Mouse (Mus musculus): ENCODE measurements around the gene Siah3. TPM values are rescaled to one million over a fixed set of nuclear protein-coding genes. Genes with fewer than 3 reads are reported as not detected.

Gene Siah3
- polyA plus RNA-seq (2012; rRNA removed), result 7.0 and 8.6 TPM in 2 replicates

DNA sequence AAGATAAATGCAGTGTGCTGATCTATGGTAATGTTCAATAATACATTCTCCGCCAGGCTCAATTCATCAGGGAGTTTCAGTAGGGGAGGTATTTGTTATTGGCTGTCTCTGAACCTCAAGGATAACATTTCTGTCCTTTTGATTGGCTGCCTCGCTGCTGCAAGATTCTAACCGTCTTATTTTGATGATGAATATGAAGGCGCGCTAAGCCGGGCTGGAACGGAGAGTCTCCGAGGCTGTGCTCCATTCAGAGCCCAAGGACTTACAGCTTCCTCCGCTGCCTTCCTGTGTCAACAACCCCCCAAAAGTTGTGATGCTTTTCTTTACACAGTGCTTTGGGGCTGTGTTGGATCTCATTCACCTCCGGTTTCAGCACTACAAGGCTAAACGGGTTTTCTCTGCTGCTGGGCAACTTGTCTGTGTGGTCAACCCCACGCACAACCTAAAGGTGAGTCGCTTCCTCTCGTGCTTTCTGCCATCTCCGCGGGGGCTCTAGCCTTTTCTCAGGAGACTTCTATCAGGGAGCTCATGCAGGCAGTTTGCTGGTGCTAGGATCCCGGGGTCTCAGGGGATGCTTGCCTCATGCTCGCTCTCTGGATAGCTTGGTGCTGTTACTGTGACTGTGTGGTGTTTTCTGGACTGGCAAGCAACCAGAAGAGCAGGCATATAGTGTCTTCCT, at the start of gene Siah3:
Gene Siah3, plus strand, starts transcription at position 240 of the 679 bp plus-strand sequence.
- peak; percentile 95 for DNase-seq (ENCODE audit: low read depth)
- TF ChIP-seq POLR2A (IDR thresholded peaks at IDR 0.05; ENCODE audit: borderline replicate concordance, extremely low read depth, insufficient read depth, insufficient read length, poor library complexity, severe bottlenecking) (no peak), CTCF (IDR thresholded peaks at IDR 0.05; ENCODE audit: borderline replicate concordance, extremely low read depth, insufficient read depth, insufficient read length) (no peak)

GRCm38 (mm10) chr14:75409772-75410171, 46.0 kb upstream of the Siah3 start:
- DNase-seq (ENCODE audit: low read depth), result no peak

DNA sequence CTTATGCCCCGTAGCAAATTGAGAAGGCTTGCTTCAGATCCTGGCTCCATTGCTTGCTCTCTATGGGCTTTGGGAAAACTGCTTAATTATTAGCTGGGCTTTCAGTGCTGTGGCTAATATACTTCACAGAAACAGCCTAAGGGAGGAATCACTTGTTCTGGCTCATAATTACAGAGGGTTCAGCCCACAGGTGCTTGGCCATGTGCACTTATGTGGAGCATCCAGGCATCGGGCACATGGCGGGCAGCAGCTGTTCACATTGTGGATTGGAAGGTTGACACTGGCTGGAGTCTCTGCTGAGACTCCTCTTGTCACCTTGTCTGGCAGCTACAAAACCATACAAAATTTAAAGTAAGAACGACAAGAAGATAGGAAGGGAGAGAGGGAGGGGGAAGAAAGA, 45.4 kb upstream of the Siah3 start:
- no peak for TF ChIP-seq POLR2A (IDR thresholded peaks at IDR 0.05; ENCODE audit: borderline replicate concordance, extremely low read depth, insufficient read depth, insufficient read length, poor library complexity, severe bottlenecking)
- TF ChIP-seq CTCF (IDR thresholded peaks at IDR 0.05; ENCODE audit: borderline replicate concordance, extremely low read depth, insufficient read depth, insufficient read length), result no peak
- no peak for DNase-seq (ENCODE audit: low read depth)

More at GRCm38 (mm10) chr14:75409772-75410171, 46.0 kb upstream of the Siah3 start:
- TF ChIP-seq CTCF (IDR thresholded peaks at IDR 0.05; ENCODE audit: borderline replicate concordance, extremely low read depth, insufficient read depth, insufficient read length), result no peak
- no peak for TF ChIP-seq POLR2A (IDR thresholded peaks at IDR 0.05; ENCODE audit: borderline replicate concordance, extremely low read depth, insufficient read depth, insufficient read length, poor library complexity, severe bottlenecking)

DNA sequence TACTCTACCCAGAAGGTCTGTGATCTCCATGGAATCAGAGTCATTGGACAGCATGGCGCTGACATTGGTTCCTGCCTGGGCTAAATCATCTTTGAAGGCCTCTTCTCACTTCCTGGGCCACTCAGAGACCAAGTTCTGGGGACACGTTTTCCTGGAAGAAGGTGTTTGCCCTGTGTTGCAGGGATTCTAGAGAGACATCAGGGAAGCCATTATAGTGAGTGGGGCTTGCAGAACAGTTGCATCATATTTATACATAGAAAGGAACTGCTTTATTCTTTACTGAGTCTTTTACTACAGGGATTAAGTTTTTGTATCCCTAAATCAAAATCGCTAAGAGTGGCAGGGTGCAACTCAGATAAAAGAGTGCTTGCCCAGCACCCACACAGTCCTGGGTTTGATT, 37.1 kb upstream of the Siah3 start:
- TF ChIP-seq CTCF (IDR thresholded peaks at IDR 0.05; ENCODE audit: borderline replicate concordance, extremely low read depth, insufficient read depth, insufficient read length) (no peak), POLR2A (IDR thresholded peaks at IDR 0.05; ENCODE audit: borderline replicate concordance, extremely low read depth, insufficient read depth, insufficient read length, poor library complexity, severe bottlenecking) (no peak)

DNA sequence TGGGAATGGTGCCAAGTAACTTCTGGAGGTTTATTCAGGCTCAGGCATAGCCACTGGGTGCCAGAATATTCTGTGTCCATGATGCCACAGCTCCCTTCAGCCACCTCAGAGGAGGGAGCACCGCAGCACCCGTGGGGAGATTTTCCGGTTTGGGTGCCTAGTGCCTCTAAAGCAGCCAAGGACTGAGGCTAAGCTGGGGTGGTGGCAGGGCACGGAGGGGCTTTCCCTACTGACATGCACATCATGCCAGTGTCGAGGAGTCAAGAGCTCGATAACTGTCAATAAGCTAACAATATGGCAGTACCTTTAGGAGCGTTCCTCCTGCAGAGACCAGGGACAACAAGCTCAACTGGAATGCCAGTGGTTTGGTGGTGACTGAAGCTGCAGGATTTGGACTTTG, 35.9 kb upstream of the Siah3 start:
- no peak for DNase-seq (ENCODE audit: low read depth)
- TF ChIP-seq CTCF (IDR thresholded peaks at IDR 0.05; ENCODE audit: borderline replicate concordance, extremely low read depth, insufficient read depth, insufficient read length) (no peak), POLR2A (IDR thresholded peaks at IDR 0.05; ENCODE audit: borderline replicate concordance, extremely low read depth, insufficient read depth, insufficient read length, poor library complexity, severe bottlenecking) (no peak)

More for the DNA sequence above, 37.1 kb upstream of the Siah3 start:
- no peak for DNase-seq (ENCODE audit: low read depth)

DNA sequence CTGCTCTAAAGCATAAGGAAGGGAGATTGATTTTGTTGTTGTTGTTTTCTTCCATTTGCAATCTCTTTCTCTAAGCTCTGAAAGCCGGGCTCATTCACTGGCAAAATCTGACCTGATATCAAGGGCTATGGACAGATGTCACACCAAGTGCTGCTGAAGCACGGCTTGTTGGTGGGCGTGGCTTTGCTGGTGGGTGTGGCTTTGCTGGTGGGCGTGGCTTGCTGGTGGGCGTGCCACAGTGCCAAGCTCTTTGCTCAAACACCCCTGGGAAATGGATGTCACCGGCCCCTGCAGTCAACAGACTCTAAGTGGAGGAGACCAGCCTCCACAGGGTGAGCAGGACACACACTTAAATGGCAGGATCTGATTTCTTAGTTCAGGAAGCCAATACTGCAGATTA, 35.0 kb upstream of the Siah3 start:
- no peak for DNase-seq (ENCODE audit: low read depth)
- TF ChIP-seq POLR2A (IDR thresholded peaks at IDR 0.05; ENCODE audit: borderline replicate concordance, extremely low read depth, insufficient read depth, insufficient read length, poor library complexity, severe bottlenecking) (no peak), CTCF (IDR thresholded peaks at IDR 0.05; ENCODE audit: borderline replicate concordance, extremely low read depth, insufficient read depth, insufficient read length) (no peak)

GRCm38 (mm10) chr14:75431173-75431786, 24.5 kb upstream of the Siah3 start:
- DNase-seq (ENCODE audit: low read depth), result peak; percentile 90

GRCm38 (mm10) chr14:75432850-75433249, 22.9 kb upstream of the Siah3 start:
- peak; percentile 82 for DNase-seq (ENCODE audit: low read depth)
- no peak for TF ChIP-seq CTCF (IDR thresholded peaks at IDR 0.05; ENCODE audit: borderline replicate concordance, extremely low read depth, insufficient read depth, insufficient read length)
- TF ChIP-seq POLR2A (IDR thresholded peaks at IDR 0.05; ENCODE audit: borderline replicate concordance, extremely low read depth, insufficient read depth, insufficient read length, poor library complexity, severe bottlenecking), result no peak

More at GRCm38 (mm10) chr14:75431173-75431786, 24.5 kb upstream of the Siah3 start:
- TF ChIP-seq CTCF (IDR thresholded peaks at IDR 0.05; ENCODE audit: borderline replicate concordance, extremely low read depth, insufficient read depth, insufficient read length) (no peak), POLR2A (IDR thresholded peaks at IDR 0.05; ENCODE audit: borderline replicate concordance, extremely low read depth, insufficient read depth, insufficient read length, poor library complexity, severe bottlenecking) (no peak)

GRCm38 (mm10) chr14:75434576-75434975, 21.2 kb upstream of the Siah3 start:
- peak; percentile 61 for DNase-seq (ENCODE audit: low read depth)
- no peak for TF ChIP-seq POLR2A (IDR thresholded peaks at IDR 0.05; ENCODE audit: borderline replicate concordance, extremely low read depth, insufficient read depth, insufficient read length, poor library complexity, severe bottlenecking)
- no peak for TF ChIP-seq CTCF (IDR thresholded peaks at IDR 0.05; ENCODE audit: borderline replicate concordance, extremely low read depth, insufficient read depth, insufficient read length)

DNA sequence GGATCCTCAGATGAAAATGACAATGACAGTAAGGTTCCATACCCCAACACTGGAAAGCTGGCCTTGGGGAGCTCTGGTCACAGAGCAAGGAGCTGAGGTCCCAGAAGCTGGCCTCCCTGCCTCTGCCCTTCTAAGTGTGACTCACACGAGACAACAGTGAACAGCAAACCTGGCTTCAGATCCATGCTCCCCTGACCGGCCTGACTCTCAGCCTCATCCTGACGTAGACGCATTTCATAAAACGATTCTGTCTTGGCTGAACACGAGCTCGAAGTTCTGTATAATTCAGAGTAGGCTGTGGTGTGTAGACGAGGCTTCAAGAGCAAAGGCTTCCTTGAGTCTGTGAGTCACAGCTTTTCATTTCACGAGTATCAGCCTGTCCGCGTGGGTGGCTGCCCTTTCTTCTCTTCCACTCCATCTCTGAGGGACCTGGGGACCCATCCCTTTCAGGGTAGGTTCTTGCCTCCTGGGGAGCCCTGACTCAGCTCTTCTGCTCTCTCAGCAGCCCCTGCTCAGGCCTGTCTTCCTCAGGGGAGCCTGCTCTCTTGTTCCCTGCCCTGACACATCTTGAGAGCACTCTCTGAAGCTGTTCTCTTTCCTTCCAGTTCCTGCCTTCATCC, 11.2 kb upstream of the Siah3 start:
- TF ChIP-seq CTCF (IDR thresholded peaks at IDR 0.05; ENCODE audit: borderline replicate concordance, extremely low read depth, insufficient read depth, insufficient read length), result no peak
- TF ChIP-seq POLR2A (IDR thresholded peaks at IDR 0.05; ENCODE audit: borderline replicate concordance, extremely low read depth, insufficient read depth, insufficient read length, poor library complexity, severe bottlenecking), result no peak
- no peak for DNase-seq (ENCODE audit: low read depth)

DNA sequence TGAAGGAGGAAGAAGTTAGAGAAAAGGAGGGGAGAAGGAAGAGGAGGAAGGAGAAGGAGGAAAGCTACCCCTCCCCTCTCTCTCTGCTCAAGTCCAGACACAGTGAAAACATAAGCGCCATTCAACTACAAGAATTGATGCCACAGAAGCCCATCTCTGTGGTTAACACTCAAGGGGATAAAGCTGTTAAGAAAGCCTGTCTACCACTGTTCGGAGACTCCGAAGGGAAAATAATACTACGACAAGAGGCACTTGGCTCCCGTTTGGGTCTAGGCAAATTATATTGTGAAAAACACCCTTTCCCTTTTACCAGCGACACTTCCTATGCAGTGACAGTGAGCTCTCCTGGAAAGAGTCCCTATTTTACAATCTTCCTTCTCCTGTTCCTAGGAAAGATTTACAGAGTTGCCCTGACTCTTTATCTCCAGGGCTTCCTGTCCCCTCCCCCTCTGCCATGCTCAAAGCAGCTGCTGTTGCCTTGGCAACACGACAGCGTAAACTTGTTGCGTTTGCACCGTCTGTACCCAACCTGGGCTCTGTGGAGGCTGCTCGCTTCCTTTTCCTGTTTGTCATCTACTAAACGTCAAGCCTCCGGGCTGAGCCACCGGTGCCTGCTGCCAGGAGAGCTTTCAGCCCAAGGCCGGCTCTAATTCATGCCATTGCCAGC, 10.4 kb upstream of the Siah3 start:
- TF ChIP-seq POLR2A (IDR thresholded peaks at IDR 0.05; ENCODE audit: borderline replicate concordance, extremely low read depth, insufficient read depth, insufficient read length, poor library complexity, severe bottlenecking), result no peak
- TF ChIP-seq CTCF (IDR thresholded peaks at IDR 0.05; ENCODE audit: borderline replicate concordance, extremely low read depth, insufficient read depth, insufficient read length), result no peak

More for the DNA sequence above, 10.4 kb upstream of the Siah3 start:
- peak; percentile 94 for DNase-seq (ENCODE audit: low read depth)

All from brain, embryonic 14.5 days (tissue).